Mouse (Mus musculus) heart, postnatal 0 days (tissue): ENCODE results near the gene Hmcn1.

Experiments
- CTCF ChIP-seq: IDR thresholded peaks from 2 replicates; pipeline ENCODE4 v1.5.1; 2016; ENCODE audit warnings: antibody characterized with exemption, control low read depth, low read depth
- EP300 ChIP-seq: IDR thresholded peaks from 2 replicates; pipeline ENCODE4 v1.6.1; 2016; ENCODE audit warnings: antibody characterized with exemption, low read depth

- TF ChIP-seq CTCF (no peak), EP300 (no peak)
These were observed 206.5 kb downstream of the Hmcn1 start for GRCm38 (mm10) chr1:150786746-150787145.
